Mouse (Mus musculus) neural tube, embryonic 11.5 days (tissue): ENCODE measurements around the gene Hoxa3. TPM values are rescaled to one million over a fixed set of nuclear protein-coding genes. Genes with fewer than 3 reads are reported as not detected.

Experiments used
- ATAC-seq: fragments of 200-750 bp; cut with Nextera tagmentation; 2 replicates; pipeline ENCODE4 v1.8.0; 2017; ENCODE audit warnings: moderate number of reproducible peaks, mild to moderate bottlenecking, moderate TSS enrichment, moderate library complexity; ENCODE audit not compliant: insufficient read depth, low FRiP score, low TSS enrichment
- DNase-seq: peaks from one replicate; pipeline ENCODE4 v3.0.0-alpha.2; 2015; ENCODE audit warnings: low spot score
- H3K27ac ChIP-seq: fragments of 300-500 bp; sonication (generic); 2 replicates; pipeline ENCODE4 v1.5.1; 2014; ENCODE audit warnings: low read depth, mild to moderate bottlenecking, low read length
- H3K27me3 ChIP-seq: fragments of 300-500 bp; sonication (generic); 2 replicates; pipeline ENCODE4 v1.6.1; 2014; ENCODE audit warnings: mild to moderate bottlenecking, low read length, mixed read lengths; ENCODE audit not compliant: control insufficient read depth, insufficient read depth
- H3K36me3 ChIP-seq: fragments of 300-500 bp; sonication (generic); 2 replicates; pipeline ENCODE4 v1.6.1; 2014; ENCODE audit warnings: mild to moderate bottlenecking, low read length, moderate library complexity, mixed read lengths; ENCODE audit not compliant: control insufficient read depth, insufficient read depth
- H3K4me1 ChIP-seq: fragments of 300-500 bp; sonication (generic); 2 replicates; pipeline ENCODE4 v1.6.1; 2014; ENCODE audit warnings: low read length, mixed read lengths; ENCODE audit not compliant: control insufficient read depth, insufficient read depth
- H3K4me2 ChIP-seq: fragments of 300-500 bp; sonication (generic); 2 replicates; pipeline ENCODE4 v1.6.1; 2014; ENCODE audit warnings: low read depth, mild to moderate bottlenecking, moderate library complexity
- H3K4me3 ChIP-seq: fragments of 300-500 bp; sonication (generic); 2 replicates; pipeline ENCODE4 v1.5.1; 2014; ENCODE audit warnings: low read depth, low read length
- H3K9ac ChIP-seq: fragments of 300-500 bp; sonication (generic); 2 replicates; pipeline ENCODE4 v1.6.1; 2014; ENCODE audit warnings: mild to moderate bottlenecking, low read length
- H3K9me3 ChIP-seq: fragments of 300-500 bp; sonication (generic); 2 replicates; pipeline ENCODE4 v1.6.1; 2016; ENCODE audit warnings: low read length; ENCODE audit not compliant: control insufficient read depth
- WGBS: fragments of 180-500 bp; shearing (Covaris S2); extraction: QIAGEN DNeasy Blood & Tissue Kit; methylation state at CpG from one replicate; pipeline ENCODE4 v1.1.7; 2014; 5-methylcytosine and 5-hydroxymethylcytosine counted together
- polyA plus RNA-seq: library from polyadenylated mRNA; unstranded; fragments of >200 nt; fragmentation: Nextera tagmentation; extraction: Ambion mirVana; gene quantifications from 2 replicates; pipeline ENCODE4 v1.2.1, GENCODE M21; 2014

The Hoxa3 gene
- polyA plus RNA-seq, 1 experiment from 2014 or later, result 20.2 TPM

- ATAC-seq, result no peak
- H3K4me3 ChIP-seq, result peak overlapping the region; percentile 87
- peak overlapping the region; percentile 100 for H3K27ac ChIP-seq
- 2% methylated on average over 55 of the region's 55 CpGs for WGBS
- no peaks in the 10 kb centered on the region for H3K27me3 ChIP-seq
- peaks cover 12% of the 10 kb centered on the region for H3K36me3 ChIP-seq
- H3K4me2 ChIP-seq, result peak overlapping the region; percentile 99
- peak overlapping the region; percentile 99 for H3K9ac ChIP-seq
- peaks cover 50% of the 10 kb centered on the region for H3K4me1 ChIP-seq
- no peaks in the 10 kb centered on the region for H3K9me3 ChIP-seq
- DNase-seq, result peak; percentile 70
Observed at GRCm38 (mm10) chr6:52205638-52206621, 7.2 kb downstream of the Hoxa3 start.

DNA sequence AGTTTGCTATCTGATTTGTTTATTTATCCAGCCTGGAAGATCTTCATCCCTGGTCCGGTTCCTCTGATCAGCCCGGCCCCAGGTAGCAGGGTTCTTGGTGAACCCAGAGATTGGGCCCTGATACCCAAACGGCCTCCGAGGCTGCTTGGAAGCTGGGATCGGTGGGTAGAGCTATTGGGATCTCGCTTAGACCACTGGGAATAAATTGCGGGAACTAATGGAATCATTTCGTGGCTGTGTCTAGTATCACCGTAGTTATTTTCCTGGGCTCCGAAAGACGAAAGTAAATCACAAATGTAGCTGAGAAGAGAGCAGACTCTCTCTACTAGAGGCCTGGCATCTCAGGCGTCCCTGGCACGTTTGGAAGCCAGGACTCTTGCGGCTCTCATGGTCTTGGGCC, 7.9 kb downstream of the Hoxa3 start:
- Histone ChIP-seq H3K4me2 (peak overlapping the region; percentile 99), H3K27ac (peak overlapping the region; percentile 100), H3K4me1 (peaks cover 56% of the 10 kb centered on the region), H3K36me3 (peaks cover 15% of the 10 kb centered on the region), H3K4me3 (peak overlapping the region; percentile 87), H3K27me3 (no peaks in the 10 kb centered on the region), H3K9ac (peak overlapping the region; percentile 99), H3K9me3 (no peaks in the 10 kb centered on the region)
- 2% methylated on average over 14 of the region's 14 CpGs for WGBS
- no peak for ATAC-seq
- no peak for DNase-seq

- Histone ChIP-seq H3K9me3 (no peaks in the 10 kb centered on the region), H3K4me2 (peak within 1 kb of the TSS; percentile 99), H3K36me3 (peaks cover 15% of the 10 kb centered on the region), H3K27ac (peak within 1 kb of the TSS; percentile 100), H3K4me3 (peak within 1 kb of the TSS; percentile 87), H3K9ac (peak within 1 kb of the TSS; percentile 99), H3K4me1 (peaks cover 56% of the 10 kb centered on the region), H3K27me3 (no peaks in the 10 kb centered on the region)
- WGBS, result under 1% methylated on average over 65 of the region's 65 CpGs
- DNase-seq (peak; percentile 98), ATAC-seq (peak; percentile 67)
Observed at GRCm38 (mm10) chr6:52204050-52204752, 8.9 kb downstream of the Hoxa3 start, which contains the start of gene Hoxa5. Gene Hoxa5, minus strand, starts transcription at chr6:52204587.

- peak overlapping the region; percentile 98 for H3K9ac ChIP-seq
- ATAC-seq (peak; percentile 48; the same call in 1 of the 2 replicates), DNase-seq (peak; percentile 72)
- H3K27ac ChIP-seq, result peak overlapping the region; percentile 100
- peak overlapping the region; percentile 87 for H3K4me3 ChIP-seq
- H3K4me2 ChIP-seq, result peak overlapping the region; percentile 99
- H3K27me3 ChIP-seq, result no peaks in the 10 kb centered on the region
- under 1% methylated on average over 43 of the region's 46 CpGs for WGBS
- H3K36me3 ChIP-seq, result peaks cover 15% of the 10 kb centered on the region
- H3K4me1 ChIP-seq, result peaks cover 57% of the 10 kb centered on the region
- no peaks in the 10 kb centered on the region for H3K9me3 ChIP-seq
Observed at GRCm38 (mm10) chr6:52203371-52204049, 9.6 kb downstream of the Hoxa3 start.

- ATAC-seq, result no peak
- Histone ChIP-seq H3K36me3 (peaks cover 15% of the 10 kb centered on the region), H3K9me3 (no peaks in the 10 kb centered on the region), H3K4me2 (peak overlapping the region; percentile 99), H3K27me3 (no peaks in the 10 kb centered on the region), H3K27ac (peak overlapping the region; percentile 100), H3K9ac (peak overlapping the region; percentile 98), H3K4me1 (peaks cover 57% of the 10 kb centered on the region), H3K4me3 (peak overlapping the region; percentile 87)
- DNase-seq, result no peak
- WGBS, result under 1% methylated on average over 10 of the region's 10 CpGs
Observed at GRCm38 (mm10) chr6:52203121-52203370, 10.1 kb downstream of the Hoxa3 start.

DNA sequence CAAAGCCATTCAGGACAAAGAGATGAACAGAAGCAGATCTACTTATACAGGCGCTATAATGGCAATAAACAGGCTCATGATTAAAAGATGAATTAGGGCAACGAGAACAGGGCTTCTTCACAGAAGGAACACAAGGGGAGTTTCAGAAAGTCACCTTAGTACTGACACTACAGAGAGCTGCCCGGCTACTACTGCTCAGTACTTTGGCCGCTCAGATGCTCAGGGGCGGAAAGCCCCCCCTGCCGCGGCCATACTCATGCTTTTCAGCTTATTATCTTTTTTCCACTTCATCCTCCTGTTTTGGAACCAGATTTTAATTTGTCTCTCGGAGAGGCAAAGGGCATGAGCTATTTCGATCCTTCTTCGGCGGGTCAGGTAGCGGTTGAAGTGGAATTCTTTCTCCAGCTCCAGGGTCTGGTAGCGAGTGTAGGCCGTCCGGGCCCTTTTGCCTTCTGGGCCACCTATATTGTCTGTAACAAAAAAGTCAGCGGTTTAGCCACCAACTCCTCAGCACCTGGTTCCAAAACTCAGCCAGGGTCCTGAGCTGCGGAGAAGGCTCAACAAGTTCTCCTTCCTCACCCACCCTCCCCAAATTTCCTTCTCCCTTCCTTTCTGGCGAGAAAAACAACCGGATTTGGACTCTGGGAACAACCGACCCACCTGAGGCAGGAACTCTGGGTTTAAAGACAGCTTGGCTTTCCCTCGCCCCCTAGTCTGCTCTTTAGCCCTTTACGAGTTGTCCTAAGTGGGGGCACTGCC, 10.6 kb downstream of the Hoxa3 start:
- DNase-seq, result peak; percentile 55
- WGBS, result 3% methylated on average over 20 of the region's 22 CpGs
- ATAC-seq, result no peak
- H3K4me1 ChIP-seq, result peaks cover 58% of the 10 kb centered on the region
- H3K27ac ChIP-seq, result peak overlapping the region; percentile 100
- peak overlapping the region; percentile 99 for H3K4me2 ChIP-seq
- no peaks in the 10 kb centered on the region for H3K27me3 ChIP-seq
- H3K36me3 ChIP-seq, result peaks cover 15% of the 10 kb centered on the region
- peak overlapping the region; percentile 98 for H3K9ac ChIP-seq
- H3K9me3 ChIP-seq, result no peaks in the 10 kb centered on the region
- peak overlapping the region; percentile 87 for H3K4me3 ChIP-seq

- Histone ChIP-seq H3K9ac (peak overlapping the region; percentile 98), H3K9me3 (no peaks in the 10 kb centered on the region), H3K36me3 (peaks cover 15% of the 10 kb centered on the region), H3K4me1 (peaks cover 59% of the 10 kb centered on the region), H3K27ac (peak overlapping the region; percentile 100), H3K4me3 (peak overlapping the region; percentile 87), H3K4me2 (peak overlapping the region; percentile 99), H3K27me3 (no peaks in the 10 kb centered on the region)
- peak; percentile 57 for DNase-seq
- 11% methylated on average over 1 of the region's 1 CpGs for WGBS
- ATAC-seq, result no peak
Observed at GRCm38 (mm10) chr6:52201269-52201668, 11.9 kb downstream of the Hoxa3 start.

- Histone ChIP-seq H3K36me3 (peaks cover 12% of the 10 kb centered on the region), H3K9ac (peak overlapping the region; percentile 98), H3K27me3 (no peaks in the 10 kb centered on the region), H3K27ac (peak overlapping the region; percentile 100), H3K4me1 (peaks cover 58% of the 10 kb centered on the region), H3K9me3 (no peaks in the 10 kb centered on the region), H3K4me2 (peak overlapping the region; percentile 99), H3K4me3 (peak overlapping the region; percentile 87)
- ATAC-seq (no peak), DNase-seq (peak; percentile 39)
- 6% methylated on average over 10 of the region's 10 CpGs for WGBS
Observed at GRCm38 (mm10) chr6:52200751-52201250, 12.3 kb downstream of the Hoxa3 start.
